Mouse (Mus musculus) G1E (cell line): ENCODE results near the gene Bora. TPM values are rescaled to one million over a fixed set of nuclear protein-coding genes. Genes with fewer than 3 reads are reported as not detected.

ENCODE experiments used
- ATAC-seq: 2 replicates; pipeline ENCODE4 v1.8.0; 2016; ENCODE audit warnings: mild to moderate bottlenecking; ENCODE audit not compliant: insufficient number of reproducible peaks, poor library complexity, low FRiP score, severe bottlenecking; ENCODE audit errors: extremely low read depth
- DNase-seq: peaks from one replicate; pipeline ENCODE4 v3.0.0; 2012; ENCODE audit warnings: low spot score
- H3K27me3 ChIP-seq: 2 replicates; pipeline ENCODE4 v1.6.1; 2012; ENCODE audit warnings: mild to moderate bottlenecking, low read length, inconsistent platforms; ENCODE audit not compliant: insufficient read depth
- H3K36me3 ChIP-seq: replicated peaks from 2 replicates; pipeline ENCODE3; 2012; ENCODE audit warnings: mild to moderate bottlenecking, inconsistent platforms
- H3K4me1 ChIP-seq: 2 replicates; pipeline ENCODE4 v1.6.1; 2012; ENCODE audit warnings: low read depth, low read length, inconsistent platforms, mixed read lengths; ENCODE audit not compliant: insufficient read depth
- H3K4me3 ChIP-seq: 2 replicates; pipeline ENCODE4 v1.5.1; 2012; ENCODE audit warnings: low read depth, mild to moderate bottlenecking, inconsistent platforms, low read length, moderate library complexity, mixed read lengths
- H3K9me3 ChIP-seq: replicated peaks from 2 replicates; pipeline ENCODE4 v1.6.1; 2012; ENCODE audit warnings: inconsistent platforms
- CTCF ChIP-seq: IDR thresholded peaks from 2 replicates; pipeline ENCODE4 v1.5.1; 2012; ENCODE audit warnings: low read depth, low read length, inconsistent platforms, mixed read lengths
- GATA1 ChIP-seq: IDR thresholded peaks from 2 replicates; pipeline ENCODE4 v1.6.1; 2012; ENCODE audit warnings: borderline replicate concordance, low read length, inconsistent platforms, mixed read lengths
- GATA2 ChIP-seq: IDR thresholded peaks from 2 replicates; pipeline ENCODE4 v1.6.1; 2012; ENCODE audit warnings: low read depth, low read length, inconsistent platforms, borderline replicate concordance
- POLR2AphosphoS5 ChIP-seq: IDR thresholded peaks from 2 replicates; pipeline ENCODE4 v1.6.1; 2012; ENCODE audit warnings: low read depth, low read length, inconsistent platforms; ENCODE audit not compliant: insufficient replicate concordance
- TAL1 ChIP-seq: conservative IDR thresholded peaks from 2 replicates; pipeline ENCODE4 v1.6.1; 2012; ENCODE audit warnings: low read depth, low read length, inconsistent platforms, mixed read lengths
- polyA plus RNA-seq: library from polyadenylated mRNA; stranded (reverse); fragments of >175 nt; gene quantifications from 2 replicates; pipeline ENCODE4 v1.2.3, GENCODE M21; 2012
- total RNA-seq, 2 experiments: library from RNA; stranded (forward) in 1 of 2; stranded (reverse) in 1 of 2; fragments of 200-1000 nt in 1 of 2; fragments of >200 nt in 1 of 2; fragmentation: Nextera tagmentation in 1 of 2; gene quantifications; 2 replicates each; pipeline ENCODE4 v1.2.3; 2014 to 2017

Bora gene
- 164 and 189 TPM in 2 replicates for total RNA-seq (2014; fragmentation: Nextera tagmentation)
- total RNA-seq (2017): 90.2 and 97.6 TPM in 2 replicates
- 16.5 and 27.0 TPM in 2 replicates for polyA plus RNA-seq

GRCm38 (mm10) chr14:99046031-99046781 lies at the start of gene Bora, which contains the start of gene Mzt1:
Bora (plus strand) TSS chr14:99046222.
Mzt1 (minus strand) TSS chr14:99046134.
- Histone ChIP-seq H3K9me3 (no peaks in the 10 kb centered on the region), H3K4me3 (peak within 1 kb of the TSS; percentile 95), H3K4me1 (peaks cover 48% of the 10 kb centered on the region), H3K27me3 (no peaks in the 10 kb centered on the region), H3K36me3 (peaks cover 54% of the 10 kb centered on the region)
- TF ChIP-seq CTCF (no peak), POLR2AphosphoS5 (no peak), TAL1 (no peak), GATA2 (no peak), GATA1 (no peak)
- ATAC-seq (peak; percentile 69), DNase-seq (peak; percentile 99)

GRCm38 (mm10) chr14:99010224-99010919 lies 35.6 kb upstream of the Bora start:
- no peak overlapping the region for H3K4me3 ChIP-seq
- ATAC-seq: no peak
- TF ChIP-seq GATA1: no peak
- no peak for TF ChIP-seq TAL1
- TF ChIP-seq POLR2AphosphoS5: no peak
- no peak for TF ChIP-seq CTCF
- no peak for TF ChIP-seq GATA2

GRCm38 (mm10) chr14:99010920-99011313 lies 35.1 kb upstream of the Bora start:
- no peaks in the 10 kb centered on the region for H3K4me1 ChIP-seq
- H3K27me3 ChIP-seq: 0 out of 2 replicates have a peak, but pooled peaks cover 4% of the 10 kb centered on the region
- H3K9me3 ChIP-seq: no peaks in the 10 kb centered on the region
- ATAC-seq (no peak), DNase-seq (no peak)
- no peaks in the 10 kb centered on the region for H3K36me3 ChIP-seq
- no peak overlapping the region for H3K4me3 ChIP-seq
- TF ChIP-seq POLR2AphosphoS5: no peak
- no peak for TF ChIP-seq CTCF
- TF ChIP-seq GATA1: no peak
- no peak for TF ChIP-seq TAL1

More at GRCm38 (mm10) chr14:99010224-99010919, 35.6 kb upstream of the Bora start:
- no peak for DNase-seq
- Histone ChIP-seq H3K4me1 (no peaks in the 10 kb centered on the region), H3K9me3 (no peaks in the 10 kb centered on the region), H3K36me3 (no peaks in the 10 kb centered on the region), H3K27me3 (0 out of 2 replicates have a peak, but pooled peaks cover 4% of the 10 kb centered on the region)

GRCm38 (mm10) chr14:99018691-99019090 lies 27.3 kb upstream of the Bora start:
- no peak for DNase-seq
- TF ChIP-seq POLR2AphosphoS5: no peak
- TF ChIP-seq GATA1: no peak
- no peak for TF ChIP-seq TAL1
- no peak for TF ChIP-seq CTCF
- TF ChIP-seq GATA2: no peak
- no peaks in the 10 kb centered on the region for H3K9me3 ChIP-seq
- peaks cover 4% of the 10 kb centered on the region; the same call in 1 of the 2 replicates for H3K27me3 ChIP-seq
- H3K4me3 ChIP-seq: no peak overlapping the region
- 0 out of 2 replicates have a peak, but pooled peaks cover 4% of the 10 kb centered on the region for H3K4me1 ChIP-seq
- no peak for ATAC-seq
- no peaks in the 10 kb centered on the region for H3K36me3 ChIP-seq

GRCm38 (mm10) chr14:99019136-99019808 lies 26.8 kb upstream of the Bora start:
- no peaks in the 10 kb centered on the region for H3K36me3 ChIP-seq
- no peak for TF ChIP-seq POLR2AphosphoS5
- no peak for TF ChIP-seq CTCF
- no peak for TF ChIP-seq TAL1
- TF ChIP-seq GATA1: no peak
- no peak for ATAC-seq
- no peak for DNase-seq
- no peaks in the 10 kb centered on the region for H3K9me3 ChIP-seq
- 0 out of 2 replicates have a peak, but pooled peaks cover 4% of the 10 kb centered on the region for H3K4me1 ChIP-seq
- H3K27me3 ChIP-seq: peaks cover 4% of the 10 kb centered on the region; the same call in 1 of the 2 replicates
- H3K4me3 ChIP-seq: no peak overlapping the region

- 0 out of 2 replicates have a peak, but pooled peaks cover 4% of the 10 kb centered on the region for H3K4me1 ChIP-seq
- H3K9me3 ChIP-seq: no peaks in the 10 kb centered on the region
- ATAC-seq (no peak), DNase-seq (no peak)
- no peak overlapping the region for H3K4me3 ChIP-seq
- no peak for TF ChIP-seq GATA2
- no peak for TF ChIP-seq CTCF
- TF ChIP-seq GATA1: no peak
- TF ChIP-seq TAL1: no peak
- TF ChIP-seq POLR2AphosphoS5: no peak
- H3K36me3 ChIP-seq: no peaks in the 10 kb centered on the region
- peaks cover 4% of the 10 kb centered on the region; the same call in 1 of the 2 replicates for H3K27me3 ChIP-seq
Measured at GRCm38 (mm10) chr14:99022346-99023086, 23.5 kb upstream of the Bora start.
